Mouse (Mus musculus): ENCODE measurements around the gene Foxn3. TPM values are rescaled to one million over a fixed set of nuclear protein-coding genes. Genes with fewer than 3 reads are reported as not detected.

Gene Foxn3
- polyA plus RNA-seq, 1 experiment: 91.0 TPM

DNA sequence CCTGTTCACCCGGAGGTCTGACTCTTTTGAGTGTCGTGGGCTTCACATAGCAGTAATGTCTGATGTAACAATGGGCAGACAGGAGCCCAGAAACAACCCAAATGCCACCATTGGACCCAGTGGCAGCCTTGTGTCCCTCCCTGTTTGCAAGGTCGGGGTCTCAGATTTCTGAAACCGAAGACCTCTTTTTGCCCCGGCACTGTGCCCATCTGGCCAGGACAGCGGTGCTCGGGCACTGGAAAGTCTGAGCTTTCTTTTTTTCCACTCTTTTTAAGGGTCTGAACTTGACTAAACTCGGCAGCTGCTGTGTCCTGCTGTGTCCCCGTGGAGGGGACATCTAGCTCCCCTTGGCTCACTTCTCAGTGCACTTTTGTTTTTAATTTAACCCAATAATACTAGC lies 109.0 kb downstream of the Foxn3 start:
- WGBS: 55% methylated on average over 9 of the region's 9 CpGs
- Histone ChIP-seq H3K4me1 (ENCODE audit: control insufficient read depth, insufficient read depth, low read length) (peaks cover 17% of the 10 kb centered on the region), H3K4me3 (ENCODE audit: insufficient read depth, low read depth, low read length) (no peak overlapping the region), H3K27ac (ENCODE audit: insufficient read depth, low read depth, low read length) (no peak overlapping the region)
- no peak for TF ChIP-seq POLR2A (IDR thresholded peaks at IDR 0.05; ENCODE audit: insufficient read depth, low read depth, low read length)
- TF ChIP-seq CTCF (IDR thresholded peaks at IDR 0.05; ENCODE audit: insufficient read depth, low read depth, low read length): no peak

DNA sequence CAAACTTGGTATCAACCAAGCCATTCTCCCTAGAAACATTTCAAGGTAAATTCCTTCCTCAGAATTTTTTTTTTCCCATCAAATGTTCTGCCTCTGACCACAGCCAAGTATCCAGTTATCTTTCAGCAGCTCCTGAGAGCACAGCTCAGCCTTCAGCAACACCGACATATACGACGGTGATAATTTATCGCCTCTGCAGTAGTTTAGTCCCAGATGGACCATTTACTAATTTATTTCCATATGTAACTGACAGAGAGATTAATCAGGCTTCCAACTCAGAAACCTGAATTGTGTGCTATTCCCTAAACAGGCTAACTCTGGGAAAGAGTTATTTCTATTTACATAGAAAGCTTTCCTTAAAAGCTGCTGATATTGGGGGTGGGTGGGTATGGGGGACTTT lies 109.6 kb downstream of the Foxn3 start:
- H3K27ac ChIP-seq (ENCODE audit: insufficient read depth, low read depth, low read length): no peak overlapping the region
- WGBS: 91% methylated on average over 4 of the region's 4 CpGs
- TF ChIP-seq CTCF (IDR thresholded peaks at IDR 0.05; ENCODE audit: insufficient read depth, low read depth, low read length) (no peak), POLR2A (IDR thresholded peaks at IDR 0.05; ENCODE audit: insufficient read depth, low read depth, low read length) (no peak)
- peaks cover 17% of the 10 kb centered on the region for H3K4me1 ChIP-seq (ENCODE audit: control insufficient read depth, insufficient read depth, low read length)
- no peak overlapping the region for H3K4me3 ChIP-seq (ENCODE audit: insufficient read depth, low read depth, low read length)

DNA sequence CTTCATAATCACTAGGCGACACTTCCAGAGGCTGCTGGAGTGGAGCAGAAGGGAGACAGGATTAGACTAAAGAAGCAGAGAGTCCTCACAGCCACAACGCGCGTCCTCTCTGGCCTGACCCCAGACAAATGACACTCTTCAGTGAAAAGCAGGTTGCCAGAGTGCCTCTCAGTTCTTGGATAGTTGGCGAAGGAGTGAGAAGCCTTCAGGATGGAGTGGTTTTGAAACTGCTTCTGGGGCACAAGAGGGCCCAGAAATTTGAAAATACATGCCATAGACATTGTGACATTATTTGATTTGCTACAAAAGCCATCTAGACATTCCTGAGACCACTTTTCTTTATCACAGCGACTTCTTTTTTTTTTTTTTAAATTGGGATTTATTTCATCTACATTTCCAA lies 113.3 kb downstream of the Foxn3 start:
- Histone ChIP-seq H3K4me3 (ENCODE audit: insufficient read depth, low read depth, low read length) (no peak overlapping the region), H3K4me1 (ENCODE audit: control insufficient read depth, insufficient read depth, low read length) (peaks cover 6% of the 10 kb centered on the region), H3K27ac (ENCODE audit: insufficient read depth, low read depth, low read length) (no peak overlapping the region)
- TF ChIP-seq POLR2A (IDR thresholded peaks at IDR 0.05; ENCODE audit: insufficient read depth, low read depth, low read length): no peak
- TF ChIP-seq CTCF (IDR thresholded peaks at IDR 0.05; ENCODE audit: insufficient read depth, low read depth, low read length): no peak
- 90% methylated on average over 6 of the region's 6 CpGs for WGBS

DNA sequence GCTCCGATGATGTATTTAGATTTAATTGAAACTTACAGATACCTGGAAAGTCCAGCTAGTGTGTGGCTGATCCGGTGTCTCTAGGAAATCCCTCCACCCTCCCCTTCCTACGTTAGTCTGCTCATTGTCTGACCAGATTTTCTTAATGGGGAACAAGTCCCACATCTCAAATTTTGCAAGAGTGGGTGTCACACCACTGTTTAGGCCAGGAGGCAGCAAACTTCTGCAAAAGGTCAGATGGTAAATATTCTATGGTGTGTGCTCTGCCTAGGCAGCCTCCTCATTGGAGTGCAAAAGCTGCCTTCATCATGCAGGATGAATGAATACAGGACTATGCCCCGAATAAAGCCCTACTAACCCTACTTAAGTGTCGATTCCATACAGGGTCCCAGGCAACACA lies 115.6 kb downstream of the Foxn3 start:
- Histone ChIP-seq H3K4me1 (ENCODE audit: control insufficient read depth, insufficient read depth, low read length) (peaks cover 5% of the 10 kb centered on the region; the same call in 1 of the 2 replicates), H3K4me3 (ENCODE audit: insufficient read depth, low read depth, low read length) (no peak overlapping the region), H3K27ac (ENCODE audit: insufficient read depth, low read depth, low read length) (no peak overlapping the region)
- 86% methylated on average over 5 of the region's 5 CpGs for WGBS
- no peak for TF ChIP-seq POLR2A (IDR thresholded peaks at IDR 0.05; ENCODE audit: insufficient read depth, low read depth, low read length)
- TF ChIP-seq CTCF (IDR thresholded peaks at IDR 0.05; ENCODE audit: insufficient read depth, low read depth, low read length): no peak

DNA sequence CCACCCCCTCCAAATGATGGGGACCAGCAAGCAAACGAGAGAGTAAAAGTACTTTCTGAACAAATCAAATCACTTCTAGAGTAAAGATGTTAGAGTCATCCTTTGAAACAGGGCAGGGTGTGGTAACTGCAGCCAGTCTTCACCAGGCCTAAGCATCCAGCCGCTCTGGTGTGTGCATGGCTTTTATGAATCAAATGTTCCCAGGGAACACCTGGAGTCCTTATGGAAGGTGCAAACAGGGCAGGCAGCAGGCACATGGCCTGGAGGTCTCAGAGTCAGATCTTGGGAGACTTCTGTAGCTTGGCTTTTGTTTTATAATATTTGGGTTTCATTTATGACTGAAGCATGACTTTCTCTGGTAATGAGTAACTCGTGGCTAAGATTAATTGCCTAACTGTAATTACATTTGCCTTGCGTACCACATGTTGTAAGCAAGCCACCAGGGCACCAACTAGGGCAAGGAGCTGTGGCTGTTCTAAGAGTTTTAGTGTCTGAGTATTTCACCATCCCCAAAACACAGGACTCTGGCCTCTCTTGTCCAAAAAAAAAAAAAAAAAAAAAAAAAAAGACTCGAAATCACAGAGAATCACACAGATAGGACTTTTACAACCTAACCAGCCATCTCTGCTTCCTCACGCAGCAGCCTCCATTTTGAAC lies 118.2 kb downstream of the Foxn3 start:
- no peak overlapping the region for H3K27ac ChIP-seq (ENCODE audit: insufficient read depth, low read depth, low read length)
- TF ChIP-seq CTCF (IDR thresholded peaks at IDR 0.05; ENCODE audit: insufficient read depth, low read depth, low read length): no peak
- no peak for TF ChIP-seq POLR2A (IDR thresholded peaks at IDR 0.05; ENCODE audit: insufficient read depth, low read depth, low read length)
- H3K4me1 ChIP-seq (ENCODE audit: control insufficient read depth, insufficient read depth, low read length): peaks cover 5% of the 10 kb centered on the region; the same call in 1 of the 2 replicates
- H3K4me3 ChIP-seq (ENCODE audit: insufficient read depth, low read depth, low read length): no peak overlapping the region
- 82% methylated on average over 6 of the region's 6 CpGs for WGBS

DNA sequence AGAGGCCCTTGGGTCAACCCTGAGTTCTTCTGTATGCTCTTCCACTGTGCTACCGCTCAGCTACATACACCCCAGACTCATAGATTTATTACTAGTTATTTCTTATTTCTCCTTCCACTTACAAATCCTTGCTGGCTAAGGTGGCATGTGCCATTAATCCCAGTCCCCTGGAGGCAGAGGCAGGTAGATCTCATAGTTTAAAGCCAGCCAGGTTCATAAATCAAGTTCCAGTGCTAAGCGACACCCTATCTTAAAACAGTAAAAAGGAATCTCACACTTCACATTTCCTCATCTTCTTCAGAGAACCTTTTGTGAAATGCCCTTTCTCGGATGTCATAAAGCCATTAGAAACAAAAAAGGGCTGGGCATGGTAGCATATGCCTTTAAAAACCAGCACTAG lies 120.6 kb downstream of the Foxn3 start:
- Histone ChIP-seq H3K4me3 (ENCODE audit: insufficient read depth, low read depth, low read length) (no peak overlapping the region), H3K27ac (ENCODE audit: insufficient read depth, low read depth, low read length) (no peak overlapping the region), H3K4me1 (ENCODE audit: control insufficient read depth, insufficient read depth, low read length) (peaks cover 5% of the 10 kb centered on the region; the same call in 1 of the 2 replicates)
- TF ChIP-seq CTCF (IDR thresholded peaks at IDR 0.05; ENCODE audit: insufficient read depth, low read depth, low read length): no peak
- TF ChIP-seq POLR2A (IDR thresholded peaks at IDR 0.05; ENCODE audit: insufficient read depth, low read depth, low read length): no peak
- 92% methylated on average over 3 of the region's 3 CpGs for WGBS

DNA sequence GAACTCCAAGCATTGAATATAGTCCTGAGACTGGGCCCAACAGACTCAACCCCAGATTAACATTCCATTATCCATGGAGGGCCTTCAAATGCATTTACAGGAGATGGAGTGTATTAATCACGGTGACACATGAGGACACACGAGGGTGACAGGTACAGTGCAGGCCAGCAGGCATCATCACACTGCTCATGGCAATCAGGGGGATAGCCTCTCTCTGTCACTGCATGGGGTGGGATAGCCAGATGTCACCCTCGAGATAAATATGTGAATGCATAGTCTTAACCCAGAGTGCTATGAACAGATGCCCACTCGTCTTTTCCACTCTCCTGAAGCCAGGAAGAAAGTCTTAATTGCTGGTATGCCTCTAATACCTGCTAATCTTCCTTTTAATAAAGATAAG lies 122.4 kb downstream of the Foxn3 start:
- no peak overlapping the region for H3K27ac ChIP-seq (ENCODE audit: insufficient read depth, low read depth, low read length)
- WGBS: 77% methylated on average over 4 of the region's 4 CpGs
- no peak overlapping the region for H3K4me3 ChIP-seq (ENCODE audit: insufficient read depth, low read depth, low read length)
- peaks cover 5% of the 10 kb centered on the region; the same call in 1 of the 2 replicates for H3K4me1 ChIP-seq (ENCODE audit: control insufficient read depth, insufficient read depth, low read length)
- no peak for TF ChIP-seq CTCF (IDR thresholded peaks at IDR 0.05; ENCODE audit: insufficient read depth, low read depth, low read length)
- TF ChIP-seq POLR2A (IDR thresholded peaks at IDR 0.05; ENCODE audit: insufficient read depth, low read depth, low read length): no peak

DNA sequence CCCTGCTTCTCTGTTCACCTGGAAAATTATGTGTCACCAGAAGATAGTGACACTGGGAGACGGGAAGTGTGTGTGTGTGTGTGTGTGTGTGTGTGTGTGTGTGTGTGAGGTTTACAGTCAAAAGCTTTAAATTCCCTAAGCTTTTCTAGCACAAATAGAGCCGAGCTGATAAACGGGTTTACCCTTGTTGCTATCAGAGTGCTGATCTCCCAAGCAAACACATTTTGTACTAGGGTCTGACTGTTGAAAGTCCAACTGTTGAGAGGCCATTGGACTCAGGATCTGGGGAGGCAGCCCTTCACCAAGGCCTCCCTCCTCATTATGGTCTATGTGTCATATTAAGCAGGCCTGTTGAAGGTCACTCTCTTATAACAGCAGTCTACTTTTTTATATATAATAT lies 123.4 kb downstream of the Foxn3 start:
- H3K27ac ChIP-seq (ENCODE audit: insufficient read depth, low read depth, low read length): no peak overlapping the region
- WGBS: 81% methylated on average over 3 of the region's 3 CpGs
- peaks cover 5% of the 10 kb centered on the region; the same call in 1 of the 2 replicates for H3K4me1 ChIP-seq (ENCODE audit: control insufficient read depth, insufficient read depth, low read length)
- TF ChIP-seq POLR2A (IDR thresholded peaks at IDR 0.05; ENCODE audit: insufficient read depth, low read depth, low read length): no peak
- no peak for TF ChIP-seq CTCF (IDR thresholded peaks at IDR 0.05; ENCODE audit: insufficient read depth, low read depth, low read length)
- no peak overlapping the region for H3K4me3 ChIP-seq (ENCODE audit: insufficient read depth, low read depth, low read length)

DNA sequence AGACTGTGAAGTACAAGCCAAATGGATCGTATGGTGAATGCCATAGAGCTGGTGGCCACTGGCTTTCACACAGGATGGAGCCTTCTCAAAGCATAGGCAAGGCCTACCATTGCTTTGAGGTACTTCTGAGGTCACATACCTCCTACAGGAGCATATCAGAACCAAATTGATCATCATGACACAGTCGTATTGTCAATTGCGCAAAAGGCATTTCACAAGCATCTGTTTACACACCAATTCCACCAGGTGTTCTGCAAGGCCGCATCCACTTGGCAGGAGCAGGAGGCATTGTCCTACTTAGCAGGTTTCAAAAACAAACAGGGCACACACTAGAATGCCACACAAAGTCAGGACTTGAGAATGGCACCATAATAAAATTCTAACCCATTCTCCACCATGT lies 128.2 kb downstream of the Foxn3 start:
- Histone ChIP-seq H3K4me3 (ENCODE audit: insufficient read depth, low read depth, low read length) (no peak overlapping the region), H3K4me1 (ENCODE audit: control insufficient read depth, insufficient read depth, low read length) (no peaks in the 10 kb centered on the region), H3K27ac (ENCODE audit: insufficient read depth, low read depth, low read length) (no peak overlapping the region)
- no peak for TF ChIP-seq POLR2A (IDR thresholded peaks at IDR 0.05; ENCODE audit: insufficient read depth, low read depth, low read length)
- no peak for TF ChIP-seq CTCF (IDR thresholded peaks at IDR 0.05; ENCODE audit: insufficient read depth, low read depth, low read length)
- WGBS: 95% methylated on average over 4 of the region's 4 CpGs

Measured in olfactory bulb, adult 2 months (tissue).